Mouse (Mus musculus) forebrain, embryonic 11.5 days (tissue): ENCODE data around the gene Nudt17. TPM values are rescaled to one million over a fixed set of nuclear protein-coding genes. Genes with fewer than 3 reads are reported as not detected.
A peak's percentile ranks its signal among the peaks of the same experiment; 100 is the strongest.

Source experiments
- ATAC-seq: fragments of 200-750 bp; cut with Nextera tagmentation; replicated peaks from 2 replicates; pipeline ENCODE4 v1.8.0; 2017; ENCODE audit warnings: moderate TSS enrichment; ENCODE audit not compliant: low FRiP score
- DNase-seq: peaks from one replicate; pipeline ENCODE4 v3.0.0-alpha.2; 2017; ENCODE audit warnings: low spot score
- H3K27ac ChIP-seq: fragments of 300-500 bp; sonication (generic); 2 replicates; pipeline ENCODE4 v1.5.1; 2014; ENCODE audit warnings: low read depth, low read length
- H3K27me3 ChIP-seq: fragments of 300-500 bp; sonication (generic); 2 replicates; pipeline ENCODE4 v1.6.1; 2014; ENCODE audit warnings: mild to moderate bottlenecking, low read length, mixed read lengths; ENCODE audit not compliant: control insufficient read depth, insufficient read depth
- H3K36me3 ChIP-seq: fragments of 300-500 bp; sonication (generic); 2 replicates; pipeline ENCODE4 v1.6.1; 2014; ENCODE audit warnings: mild to moderate bottlenecking, low read length, moderate library complexity, mixed read lengths; ENCODE audit not compliant: control insufficient read depth, insufficient read depth
- H3K4me1 ChIP-seq: fragments of 300-500 bp; sonication (generic); replicated peaks from 2 replicates; pipeline ENCODE4 v1.6.1; 2014; ENCODE audit warnings: low read length, mixed read lengths; ENCODE audit not compliant: control insufficient read depth, insufficient read depth
- H3K4me2 ChIP-seq: fragments of 300-500 bp; sonication (generic); 2 replicates; pipeline ENCODE4 v1.6.1; 2014; ENCODE audit warnings: low read depth, mild to moderate bottlenecking, low read length, moderate library complexity, mixed read lengths; ENCODE audit not compliant: severe bottlenecking
- H3K4me3 ChIP-seq: fragments of 300-500 bp; sonication (generic); 2 replicates; pipeline ENCODE4 v1.5.1; 2014; ENCODE audit warnings: low read depth, low read length
- H3K9ac ChIP-seq: fragments of 300-500 bp; sonication (generic); 2 replicates; pipeline ENCODE4 v1.6.1; 2014; ENCODE audit warnings: low read length
- H3K9me3 ChIP-seq: fragments of 300-500 bp; sonication (generic); 2 replicates; pipeline ENCODE4 v1.6.1; 2016; ENCODE audit warnings: low read length, mixed read lengths; ENCODE audit not compliant: control insufficient read depth
- WGBS: fragments of 180-500 bp; shearing (Covaris S2); extraction: QIAGEN DNeasy Blood & Tissue Kit; methylation state at CpG from one replicate; pipeline ENCODE4 v1.1.7; 2014; 5-methylcytosine and 5-hydroxymethylcytosine counted together
- polyA plus RNA-seq: library from polyadenylated mRNA; unstranded; fragments of >200 nt; fragmentation: Nextera tagmentation; extraction: Ambion mirVana; gene quantifications from 2 replicates; pipeline ENCODE4 v1.2.1, GENCODE M21; 2014

The Nudt17 gene
- polyA plus RNA-seq, 1 experiment from 2014 or later, result 11.8 TPM

GRCm38 (mm10) chr3:96662731-96663316, 45.5 kb downstream of the Nudt17 start:
- Histone ChIP-seq H3K9ac (peak overlapping the region; percentile 40; the same call in 1 of the 2 replicates), H3K4me3 (no peak overlapping the region), H3K4me1 (no peaks in the 10 kb centered on the region), H3K9me3 (no peaks in the 10 kb centered on the region), H3K27me3 (no peaks in the 10 kb centered on the region), H3K36me3 (no peaks in the 10 kb centered on the region), H3K4me2 (peak overlapping the region; percentile 49; the same call in 1 of the 2 replicates), H3K27ac (no peak overlapping the region)
- WGBS, result 43% methylated on average over 8 of the region's 8 CpGs
- no peak for ATAC-seq
- DNase-seq, result no peak

GRCm38 (mm10) chr3:96660901-96661300, 47.5 kb downstream of the Nudt17 start:
- ATAC-seq, result no peak
- Histone ChIP-seq H3K4me1 (no peaks in the 10 kb centered on the region), H3K27ac (no peak overlapping the region), H3K9ac (no peak overlapping the region), H3K36me3 (no peaks in the 10 kb centered on the region), H3K9me3 (no peaks in the 10 kb centered on the region), H3K4me3 (no peak overlapping the region), H3K4me2 (no peak overlapping the region), H3K27me3 (no peaks in the 10 kb centered on the region)
- DNase-seq, result no peak
- 89% methylated on average over 2 of the region's 2 CpGs for WGBS

Other genes starting within 250 kb of the Nudt17 start
- gene Hfe2, start 183.4 kb downstream of the Nudt17 start, polyA plus RNA-seq, result 0.69 and 0.77 TPM in 2 replicates
- gene Txnip, start 150.6 kb downstream of the Nudt17 start, polyA plus RNA-seq, result 45.5 and 46.3 TPM in 2 replicates
- 1.0 TPM in 1 of 2 replicates, not detected in the other for gene Gm16253, start 131.6 kb downstream of the Nudt17 start, polyA plus RNA-seq
- gene Polr3gl, start 114.4 kb downstream of the Nudt17 start, polyA plus RNA-seq, result 22.0 and 28.4 TPM in 2 replicates
- 1.9 and 2.4 TPM in 2 replicates for gene Ankrd34a, start 111.9 kb downstream of the Nudt17 start, polyA plus RNA-seq
- gene Lix1l, start 107.4 kb downstream of the Nudt17 start, polyA plus RNA-seq, result 5.5 TPM in 2 replicates
- 198 and 199 TPM in 2 replicates for gene Rbm8a, start 78.6 kb downstream of the Nudt17 start, polyA plus RNA-seq
- gene Pex11b, start 73.2 kb downstream of the Nudt17 start, polyA plus RNA-seq, result 41.3 and 41.6 TPM in 2 replicates
- 0.09 TPM in 1 of 2 replicates, not detected in the other for gene Gm42957, start 73.1 kb downstream of the Nudt17 start, polyA plus RNA-seq
- 0.65 and 0.87 TPM in 2 replicates for gene Itga10, start 63.0 kb downstream of the Nudt17 start, polyA plus RNA-seq
- gene Ankrd35, start 38.4 kb downstream of the Nudt17 start, polyA plus RNA-seq, result 0.27 and 0.37 TPM in 2 replicates
- gene Pias3, start 12.2 kb downstream of the Nudt17 start, polyA plus RNA-seq, result 40.2 and 45.2 TPM in 2 replicates
- gene Polr3c, start 19.1 kb upstream of the Nudt17 start, polyA plus RNA-seq, result 41.9 and 44.1 TPM in 2 replicates
- gene Rnf115, start 19.1 kb upstream of the Nudt17 start, polyA plus RNA-seq, result 84.8 and 95.3 TPM in 2 replicates
- not detected in 2 replicates for gene Pdzk1, start 120.7 kb upstream of the Nudt17 start, polyA plus RNA-seq
- not detected in 2 replicates for gene Cd160, start 120.8 kb upstream of the Nudt17 start, polyA plus RNA-seq
- gene Gja5, start 196.1 kb upstream of the Nudt17 start, polyA plus RNA-seq, result 2.5 TPM in 2 replicates
- gene Gpr89, start 196.8 kb upstream of the Nudt17 start, polyA plus RNA-seq, result 35.4 and 36.0 TPM in 2 replicates
- gene Gja8, start 217.5 kb upstream of the Nudt17 start, polyA plus RNA-seq, result not detected in 2 replicates